In genomic region chr16:41777586-41777985, GRCm38 (mm10) we compare ENCODE assay signal across 15 mouse cellular contexts.
A peak's percentile ranks its signal among the peaks of the same experiment; 100 is the strongest.
DNase-seq lines count a peak whose midpoint lies in the region; ATAC-seq lines count a peak whose summit lies in the region.
"Had no signal": no experiment of that assay in that cellular context is flagged by ENCODE, and none has a peak within 500 bp of the region (broad histone marks: within the 10 kb centered on the region; RNA-seq: fewer than 3 reads in every experiment).

No protein-coding gene starts in this region.

- 87% methylated on average over 1 of the region's 1 CpGs for WGBS in forebrain, embryonic 13.5 days

- H3K4me1 ChIP-seq in forebrain, embryonic 13.5 days = peaks cover 2% of the 10 kb centered on the region
- H3K4me1 ChIP-seq: embryonic facial prominence, embryonic 12.5 days; forebrain, embryonic 10.5 days had no signal

- no peak overlapping the region for H3K9ac ChIP-seq in forebrain, embryonic 13.5 days
- H3K9ac ChIP-seq: embryonic facial prominence, embryonic 12.5 days; liver, embryonic 14.5 days had no signal

- ATAC-seq in forebrain, embryonic 13.5 days = no peak
- ATAC-seq: intestine, embryonic 16.5 days had no signal

- intact Hi-C loops in heart, postnatal 14 days (cut with DNase I) = no loop called here

- H3K4me2 ChIP-seq in forebrain, embryonic 13.5 days = no peak overlapping the region
- H3K4me2 ChIP-seq: embryonic facial prominence, embryonic 12.5 days had no signal

- no peak overlapping the region for H3K4me3 ChIP-seq in forebrain, embryonic 13.5 days
- H3K4me3 ChIP-seq: embryonic facial prominence, embryonic 12.5 days; forebrain, embryonic 10.5 days had no signal

- H3K36me3 ChIP-seq in forebrain, embryonic 13.5 days (ENCODE audit: poor library complexity, severe bottlenecking) = no peaks in the 10 kb centered on the region
- H3K36me3 ChIP-seq: embryonic facial prominence, embryonic 12.5 days; forebrain, embryonic 10.5 days had no signal

- H3K9me3 ChIP-seq in forebrain, embryonic 13.5 days (replicated peaks) = no peaks in the 10 kb centered on the region
- H3K9me3 ChIP-seq: embryonic facial prominence, embryonic 12.5 days; forebrain, embryonic 10.5 days had no signal

- no peaks in the 10 kb centered on the region for H3K27me3 ChIP-seq in forebrain, embryonic 13.5 days
- H3K27me3 ChIP-seq: embryonic facial prominence, embryonic 12.5 days had no signal

- no peak overlapping the region for H3K27ac ChIP-seq in forebrain, embryonic 13.5 days
- H3K27ac ChIP-seq: embryonic facial prominence, embryonic 12.5 days; forebrain, embryonic 10.5 days; liver, embryonic 14.5 days had no signal

- DNase-seq in urinary bladder, postnatal 14 days (ENCODE audit: low spot score) = peak; percentile 10
- DNase-seq in urinary bladder, postnatal 25 days (ENCODE audit: low spot score) = no peak
- DNase-seq in heart, postnatal 14 days = peak; percentile 31 to 42
- DNase-seq in kidney, postnatal 14 days = peak; percentile 34
- DNase-seq in testis, postnatal 14 days (ENCODE audit: low spot score) = no peak
- no peak for DNase-seq in embryo, embryonic 9.5 days (ENCODE audit: extremely low spot score)
- DNase-seq: cerebellum, postnatal 36 days; left cerebral cortex, postnatal 4 days; right cerebral cortex, adult 18-20 months; spleen, adult 18-20 months had no signal

Comparison
In these comparisons a context has a peak if more than half of its experiments do, and no peak if none do; other contexts are left out.
1. DNase-seq: peak in urinary bladder, postnatal 14 days (single experiment), heart, postnatal 14 days (2 of 2) and kidney, postnatal 14 days (single experiment); none in urinary bladder, postnatal 25 days (single experiment), testis, postnatal 14 days (single experiment) and embryo, embryonic 9.5 days (single experiment).